Mouse (Mus musculus): ENCODE results near the gene Prkar2a.

DNA sequence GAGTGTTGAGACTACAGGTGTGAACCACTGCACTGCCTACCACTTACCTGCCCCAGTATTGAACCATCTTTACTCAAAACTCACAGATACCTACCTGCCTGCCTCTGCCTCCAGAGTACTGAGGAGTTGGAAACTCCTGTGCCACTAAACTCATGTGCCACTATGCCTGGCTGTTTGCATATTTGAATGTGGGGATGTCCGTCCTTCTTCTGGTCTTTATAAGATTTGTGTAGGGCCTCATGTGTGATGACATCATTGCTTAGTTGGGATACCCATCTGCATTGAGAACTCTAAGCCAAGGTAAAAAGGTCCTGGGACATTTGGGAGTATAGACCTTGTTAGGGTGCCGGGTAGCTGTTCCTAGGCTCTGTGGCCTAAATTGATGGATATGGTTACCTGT lies 98.0 kb downstream of the Prkar2a start:
- no peak for TF ChIP-seq ZNF384 (IDR thresholded peaks at IDR 0.05; ENCODE audit: low read depth, low read length)
- TF ChIP-seq ZC3H11A (IDR thresholded peaks at IDR 0.05; ENCODE audit: borderline replicate concordance, low read depth, low read length) = no peak

Data from ES-E14 (cell line).